Mouse (Mus musculus) C2C12 (cell line): ENCODE measurements around the gene Slc25a20.

Experiments
- CEBPB ChIP-seq: IDR thresholded peaks from one replicate; pipeline ENCODE4 v1.6.1; 2011; ENCODE audit warnings: low read depth, mild to moderate bottlenecking, control low read depth, moderate library complexity
- CTCF ChIP-seq: IDR thresholded peaks from one replicate; pipeline ENCODE4 v1.5.1; 2011; ENCODE audit not compliant: control insufficient read depth, insufficient read depth, insufficient read length
- FOSL1 ChIP-seq: IDR thresholded peaks from one replicate; pipeline ENCODE4 v1.8.0; 2011; ENCODE audit warnings: mild to moderate bottlenecking, low read length; ENCODE audit not compliant: poor library complexity, insufficient read depth, severe bottlenecking
- MAX ChIP-seq: IDR thresholded peaks from one replicate; pipeline ENCODE4 v1.6.1; 2011; ENCODE audit warnings: mild to moderate bottlenecking, control low read depth
- MYOD1 ChIP-seq: IDR thresholded peaks from one replicate; pipeline ENCODE4 v1.6.1; 2011; ENCODE audit warnings: low read depth; ENCODE audit not compliant: control insufficient read depth, insufficient read length
- USF1 ChIP-seq: IDR thresholded peaks from one replicate; pipeline ENCODE4 v1.6.1; 2011; ENCODE audit warnings: low read depth, mild to moderate bottlenecking, control low read depth, moderate library complexity

- no peak for TF ChIP-seq CTCF
- TF ChIP-seq MYOD1: no peak
- TF ChIP-seq USF1: no peak
- no peak for TF ChIP-seq MAX
- TF ChIP-seq CEBPB: no peak
- TF ChIP-seq FOSL1: no peak
These were observed 18.1 kb downstream of the Slc25a20 start for GRCm38 (mm10) chr9:108680026-108680425.
